Mouse (Mus musculus) common myeloid progenitor, adult 5-6 weeks (primary cell): ENCODE data around the gene Gng8. TPM values are rescaled to one million over a fixed set of nuclear protein-coding genes. Genes with fewer than 3 reads are reported as not detected.

Source experiments
- total RNA-seq: library from RNA; stranded (forward); fragments of 200-1000, 187-1606 nt; gene quantifications from 2 replicates; pipeline ENCODE4 v1.2.3, GENCODE M21; 2017

Gene Gng8
- total RNA-seq, 1 experiment from 2014 or later: not detected

Other genes with a start within 250 kb of the Gng8 start
- gene Ceacam15, start 216.1 kb upstream of the Gng8 start, total RNA-seq: not detected in 2 replicates
- not detected in 2 replicates for gene Ceacam9, start 169.9 kb upstream of the Gng8 start, total RNA-seq
- gene Ap2s1, start 153.4 kb upstream of the Gng8 start, total RNA-seq: 70.4 and 72.4 TPM in 2 replicates
- gene Slc1a5, start 110.4 kb upstream of the Gng8 start, total RNA-seq: 30.6 and 51.4 TPM in 2 replicates
- gene Strn4, start 75.9 kb upstream of the Gng8 start, total RNA-seq: 50.2 and 51.1 TPM in 2 replicates
- gene Fkrp, start 75.1 kb upstream of the Gng8 start, total RNA-seq: 9.1 and 11.4 TPM in 2 replicates
- gene Prkd2, start 48.9 kb upstream of the Gng8 start, total RNA-seq: 7.0 and 12.9 TPM in 2 replicates
- 0.14 and 1.1 TPM in 2 replicates for gene Dact3, start 16.5 kb upstream of the Gng8 start, total RNA-seq
- gene Ptgir, start 14.7 kb downstream of the Gng8 start, total RNA-seq: 0.10 and 0.73 TPM in 2 replicates
- 512 and 545 TPM in 2 replicates for gene Calm3, start 32.3 kb downstream of the Gng8 start, total RNA-seq
- gene Pnmal2, start 52.9 kb downstream of the Gng8 start, total RNA-seq: not detected in 2 replicates
- gene Pnmal1, start 67.9 kb downstream of the Gng8 start, total RNA-seq: 0.09 TPM in 1 of 2 replicates, not detected in the other
- 0.37 TPM in 1 of 2 replicates, not detected in the other for gene Gm42372, start 91.3 kb downstream of the Gng8 start, total RNA-seq
- 6.5 and 8.2 TPM in 2 replicates for gene Ccdc8, start 100.9 kb downstream of the Gng8 start, total RNA-seq
- gene Ppp5c, start 136.1 kb downstream of the Gng8 start, total RNA-seq: 75.0 and 99.0 TPM in 2 replicates
- 0.82 and 2.2 TPM in 2 replicates for gene Hif3a, start 170.6 kb downstream of the Gng8 start, total RNA-seq
- 1.0 TPM in 1 of 2 replicates, not detected in the other for gene Psg16, start 182.3 kb downstream of the Gng8 start, total RNA-seq